Mouse (Mus musculus) liver, embryonic 14.5 days (tissue): ENCODE measurements around the gene Calm3. TPM values are rescaled to one million over a fixed set of nuclear protein-coding genes. Genes with fewer than 3 reads are reported as not detected.

Experiments used
- ATAC-seq: fragments of 200-750 bp; cut with Nextera tagmentation; 2 replicates; pipeline ENCODE4 v1.8.0; 2017; ENCODE audit warnings: moderate number of reproducible peaks, mild to moderate bottlenecking, moderate library complexity; ENCODE audit not compliant: insufficient read depth
- DNase-seq, 3 experiments: peaks; one replicate each; pipeline ENCODE4 v3.0.0-alpha.2; 2012 to 2013; ENCODE audit warnings: low read depth in 3 of 3, low spot score in 3 of 3
- H3K27ac ChIP-seq: fragments of 300-500 bp; sonication (generic); 2 replicates; pipeline ENCODE4 v1.5.1; 2014; ENCODE audit warnings: moderate library complexity, mild to moderate bottlenecking, control low read depth, inconsistent platforms
- H3K27me3 ChIP-seq: fragments of 300-500 bp; sonication (generic); 2 replicates; pipeline ENCODE4 v1.6.1; 2014; ENCODE audit warnings: mild to moderate bottlenecking, low read length, moderate library complexity; ENCODE audit not compliant: control insufficient read depth, insufficient read depth
- H3K36me3 ChIP-seq: fragments of 300-500 bp; sonication (generic); replicated peaks from 2 replicates; pipeline ENCODE4 v1.6.1; 2014; ENCODE audit warnings: low read depth; ENCODE audit not compliant: control insufficient read depth, insufficient read depth
- H3K4me1 ChIP-seq, 2 experiments: fragments of 200-500 bp in 1 of 2; fragments of 300-500 bp in 1 of 2; sonication (generic) in 1 of 2; replicated peaks; 2 replicates each; pipeline ENCODE4 v1.6.1; 2012 to 2014; ENCODE audit warnings: antibody characterized with exemption in 1 of 2, inconsistent platforms in 1 of 2, low read length in 1 of 2; ENCODE audit not compliant: control insufficient read depth in 2 of 2, insufficient read depth in 2 of 2
- H3K4me2 ChIP-seq: fragments of 300-500 bp; sonication (generic); 2 replicates; pipeline ENCODE4 v1.6.1; 2014; ENCODE audit warnings: low read depth, mild to moderate bottlenecking, control low read depth, moderate library complexity
- H3K4me3 ChIP-seq, 2 experiments: fragments of 200-500 bp in 1 of 2; fragments of 300-500 bp in 1 of 2; sonication (generic) in 1 of 2; 2 replicates each; pipeline ENCODE4 v1.5.1; 2012 to 2014; ENCODE audit warnings: low read depth in 2 of 2, low read length in 2 of 2, mild to moderate bottlenecking in 2 of 2, control low read depth in 1 of 2, inconsistent platforms in 1 of 2, moderate library complexity in 1 of 2; ENCODE audit not compliant: insufficient read depth in 1 of 2
- H3K9ac ChIP-seq: fragments of 300-500 bp; sonication (generic); replicated peaks from 2 replicates; pipeline ENCODE4 v1.6.1; 2014; ENCODE audit warnings: mild to moderate bottlenecking, control low read depth, moderate library complexity
- H3K9me3 ChIP-seq: fragments of 300-500 bp; sonication (generic); 2 replicates; pipeline ENCODE4 v1.6.1; 2016; ENCODE audit warnings: low read length, mixed read lengths; ENCODE audit not compliant: control insufficient read depth
- CTCF ChIP-seq: IDR thresholded peaks from 2 replicates; pipeline ENCODE4 v1.5.1; 2016; ENCODE audit warnings: antibody characterized with exemption, low read depth, control low read depth
- EP300 ChIP-seq: IDR thresholded peaks from 2 replicates; pipeline ENCODE4 v1.6.1; 2016; ENCODE audit warnings: antibody characterized with exemption, low read depth
- WGBS: fragments of 180-500 bp; shearing (Covaris S2); extraction: QIAGEN DNeasy Blood & Tissue Kit; methylation state at CpG from one replicate; pipeline ENCODE4 v1.1.7; 2014; ENCODE audit not compliant: insufficient replicate concordance; 5-methylcytosine and 5-hydroxymethylcytosine counted together
- polyA plus RNA-seq, 2 experiments: library from polyadenylated mRNA; depleted of rRNA in 1 of 2; stranded (reverse) in 1 of 2; unstranded in 1 of 2; fragments of >200 nt; fragmentation: Nextera tagmentation in 1 of 2; extraction: Ambion mirVana in 1 of 2; gene quantifications; 2 replicates each; pipeline versions ENCODE4 v1.2.1 to v1.2.3; 2012 to 2014

Gene Calm3
- polyA plus RNA-seq, 2 experiments: 90.3 to 122 TPM

DNA sequence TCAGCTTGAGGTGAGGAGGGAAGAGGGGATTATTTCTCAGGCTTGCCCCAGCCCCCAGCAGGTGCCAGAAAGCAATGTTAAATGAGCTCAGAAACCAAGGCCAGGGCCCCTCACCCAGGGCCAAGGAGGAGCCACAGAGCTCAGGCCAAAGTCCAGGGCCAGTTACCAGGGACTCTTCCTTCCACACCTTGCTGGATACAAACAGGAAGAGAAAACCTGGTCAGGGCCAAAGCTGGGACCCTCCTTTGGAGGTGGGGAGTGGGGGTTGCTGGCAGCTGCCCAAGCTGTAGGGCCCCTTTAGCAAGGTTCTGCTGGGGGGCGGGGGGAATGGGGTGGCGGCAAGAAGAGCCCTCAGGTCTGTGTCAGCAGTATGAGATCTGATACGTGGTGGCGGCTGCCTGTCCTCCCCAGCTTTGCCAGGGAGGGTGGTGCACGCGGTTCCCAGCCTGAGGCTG lies 2.0 kb downstream of the Calm3 start:
- H3K36me3 ChIP-seq: peaks cover 20% of the 10 kb centered on the region
- TF ChIP-seq CTCF: no peak
- no peak for TF ChIP-seq EP300
- H3K4me2 ChIP-seq: peak overlapping the region; percentile 68
- DNase-seq: no peak
- no peak for ATAC-seq
- peak overlapping the region in 1 of 2 experiments; percentile 92; a peak in 2 of 4 replicates for H3K4me3 ChIP-seq
- no peaks in the 10 kb centered on the region for H3K9me3 ChIP-seq
- whole genome bisulfite sequencing: 14% methylated on average over 6 of the region's 6 CpGs
- no peak overlapping the region for H3K27ac ChIP-seq
- no peaks in the 10 kb centered on the region for H3K27me3 ChIP-seq
- H3K4me1 ChIP-seq: peaks cover 17 to 32% of the 10 kb centered on the region in 2 experiments
- H3K9ac ChIP-seq: peak overlapping the region; percentile 97

- H3K27me3 ChIP-seq: no peaks in the 10 kb centered on the region
- peaks cover 17 to 32% of the 10 kb centered on the region in 2 experiments for H3K4me1 ChIP-seq
- H3K27ac ChIP-seq: no peak overlapping the region
- H3K9ac ChIP-seq: peak overlapping the region; percentile 25; the same call in 1 of the 2 replicates
- no peaks in the 10 kb centered on the region for H3K9me3 ChIP-seq
- peak overlapping the region; percentile 68 for H3K4me2 ChIP-seq
- peak overlapping the region in 1 of 2 experiments; percentile 92; a peak in 1 of 4 replicates for H3K4me3 ChIP-seq
- 71% methylated on average over 21 of the region's 21 CpGs for WGBS
- TF ChIP-seq CTCF (no peak), EP300 (no peak)
- ATAC-seq (no peak), DNase-seq (no peak)
- peaks cover 28% of the 10 kb centered on the region for H3K36me3 ChIP-seq
Measured at GRCm38 (mm10) chr7:16920818-16921791, 2.8 kb downstream of the Calm3 start.

GRCm38 (mm10) chr7:16920150-16920579 lies 3.7 kb downstream of the Calm3 start:
- Histone ChIP-seq H3K27ac (no peak overlapping the region), H3K4me2 (no peak overlapping the region), H3K27me3 (no peaks in the 10 kb centered on the region), H3K36me3 (peaks cover 32% of the 10 kb centered on the region), H3K4me3 (no peak overlapping the region), H3K9ac (no peak overlapping the region), H3K4me1 (peaks cover 17 to 32% of the 10 kb centered on the region in 2 experiments), H3K9me3 (no peaks in the 10 kb centered on the region)
- TF ChIP-seq EP300 (no peak), CTCF (no peak)
- DNase-seq: no peak
- 83% methylated on average over 7 of the region's 7 CpGs for WGBS
- no peak for ATAC-seq

- peaks cover 15 to 28% of the 10 kb centered on the region in 2 experiments for H3K4me1 ChIP-seq
- H3K9ac ChIP-seq: no peak overlapping the region
- ATAC-seq: no peak
- H3K4me2 ChIP-seq: no peak overlapping the region
- peaks cover 37% of the 10 kb centered on the region for H3K36me3 ChIP-seq
- H3K27ac ChIP-seq: no peak overlapping the region
- TF ChIP-seq EP300 (peak; percentile 57), CTCF (no peak)
- no peaks in the 10 kb centered on the region for H3K9me3 ChIP-seq
- 49% methylated on average over 13 of the region's 13 CpGs for WGBS
- no peak overlapping the region for H3K4me3 ChIP-seq
- DNase-seq: peak in 1 of 3 experiments; percentile 54
- no peaks in the 10 kb centered on the region for H3K27me3 ChIP-seq
Measured at GRCm38 (mm10) chr7:16919395-16920149, 4.3 kb downstream of the Calm3 start.
